Mouse (Mus musculus) ovary, postnatal 10 days (tissue): ENCODE data around the gene Pcbd1.
"Not testable (repeated sequence)": the region's sequence is repeated elsewhere in the genome, so short reads cannot be mapped to it uniquely, and the experiment has no call there.

Source experiments
- DNase-seq: peaks from one replicate; pipeline ENCODE4 v3.0.0; 2022; ENCODE audit warnings: low spot score

Pcbd1 gene

GRCm38 (mm10) chr10:61103564-61104114 lies 14.5 kb downstream of the Pcbd1 start:
- no peak for DNase-seq

- no peak for DNase-seq
These were observed 25.2 kb downstream of the Pcbd1 start for GRCm38 (mm10) chr10:61114246-61114720.

- DNase-seq, result not testable (repeated sequence)
These were observed 32.6 kb downstream of the Pcbd1 start for GRCm38 (mm10) chr10:61121732-61122131.

- no peak for DNase-seq
These were observed 34.3 kb downstream of the Pcbd1 start for GRCm38 (mm10) chr10:61123276-61123913.

GRCm38 (mm10) chr10:61124462-61124861 lies 35.3 kb downstream of the Pcbd1 start:
- no peak for DNase-seq

- DNase-seq, result no peak
These were observed 39.7 kb downstream of the Pcbd1 start for GRCm38 (mm10) chr10:61128701-61129365.

- DNase-seq, result no peak
These were observed 41.8 kb downstream of the Pcbd1 start for GRCm38 (mm10) chr10:61130959-61131358.

GRCm38 (mm10) chr10:61134041-61134440 lies 44.9 kb downstream of the Pcbd1 start:
- no peak for DNase-seq

GRCm38 (mm10) chr10:61135226-61135839 lies 46.2 kb downstream of the Pcbd1 start:
- no peak for DNase-seq

- DNase-seq, result no peak
These were observed 48.4 kb downstream of the Pcbd1 start for GRCm38 (mm10) chr10:61137567-61137966.

GRCm38 (mm10) chr10:61143343-61143742 lies 54.2 kb downstream of the Pcbd1 start:
- no peak for DNase-seq
